Mouse (Mus musculus) kidney, embryonic 14.5 days (tissue): ENCODE results near the gene Btn1a1. TPM values are rescaled to one million over a fixed set of nuclear protein-coding genes. Genes with fewer than 3 reads are reported as not detected.
A peak's percentile ranks its signal among the peaks of the same experiment; 100 is the strongest.

ENCODE experiments used
- ATAC-seq: fragments of 200-750 bp; cut with Nextera tagmentation; 2 replicates; pipeline ENCODE4 v1.8.0; 2017; ENCODE audit warnings: moderate number of reproducible peaks, mild to moderate bottlenecking, moderate TSS enrichment, moderate library complexity; ENCODE audit not compliant: low FRiP score, low TSS enrichment
- H3K27ac ChIP-seq: fragments of 300-500 bp; sonication (generic); 2 replicates; pipeline ENCODE4 v1.5.1; 2014; ENCODE audit warnings: low read depth, mild to moderate bottlenecking, low read length, moderate library complexity, mixed read lengths
- H3K27me3 ChIP-seq: fragments of 300-500 bp; sonication (generic); 2 replicates; pipeline ENCODE4 v1.6.1; 2014; ENCODE audit warnings: mild to moderate bottlenecking, low read length; ENCODE audit not compliant: control insufficient read depth, insufficient read depth
- H3K36me3 ChIP-seq: fragments of 300-500 bp; sonication (generic); 2 replicates; pipeline ENCODE4 v1.6.1; 2014; ENCODE audit warnings: low read length, mixed read lengths; ENCODE audit not compliant: control insufficient read depth, insufficient read depth
- H3K4me1 ChIP-seq: fragments of 300-500 bp; sonication (generic); 2 replicates; pipeline ENCODE4 v1.6.1; 2014; ENCODE audit warnings: low read length, mixed read lengths; ENCODE audit not compliant: control insufficient read depth, insufficient read depth
- H3K4me2 ChIP-seq: fragments of 300-500 bp; sonication (generic); replicated peaks from 2 replicates; pipeline ENCODE4 v1.6.1; 2014; ENCODE audit warnings: low read depth, mild to moderate bottlenecking, low read length
- H3K4me3 ChIP-seq: fragments of 300-500 bp; sonication (generic); 2 replicates; pipeline ENCODE4 v1.5.1; 2014; ENCODE audit warnings: mild to moderate bottlenecking, low read length
- H3K9ac ChIP-seq: fragments of 300-500 bp; sonication (generic); 2 replicates; pipeline ENCODE4 v1.6.1; 2014; ENCODE audit warnings: low read depth, mild to moderate bottlenecking, low read length, moderate library complexity
- H3K9me3 ChIP-seq: fragments of 300-500 bp; sonication (generic); 2 replicates; pipeline ENCODE4 v1.6.1; 2016; ENCODE audit warnings: low read length; ENCODE audit not compliant: control insufficient read depth
- WGBS: fragments of 180-500 bp; shearing (Covaris S2); extraction: QIAGEN DNeasy Blood & Tissue Kit; methylation state at CpG from one replicate; pipeline ENCODE4 v1.1.7; 2014; 5-methylcytosine and 5-hydroxymethylcytosine counted together
- polyA plus RNA-seq: library from polyadenylated mRNA; unstranded; fragments of >200 nt; fragmentation: Nextera tagmentation; extraction: Ambion mirVana; gene quantifications from 2 replicates; pipeline ENCODE4 v1.2.1, GENCODE M21; 2014

Btn1a1 gene
- polyA plus RNA-seq, 1 experiment from 2014 or later, result 0.09 TPM

DNA sequence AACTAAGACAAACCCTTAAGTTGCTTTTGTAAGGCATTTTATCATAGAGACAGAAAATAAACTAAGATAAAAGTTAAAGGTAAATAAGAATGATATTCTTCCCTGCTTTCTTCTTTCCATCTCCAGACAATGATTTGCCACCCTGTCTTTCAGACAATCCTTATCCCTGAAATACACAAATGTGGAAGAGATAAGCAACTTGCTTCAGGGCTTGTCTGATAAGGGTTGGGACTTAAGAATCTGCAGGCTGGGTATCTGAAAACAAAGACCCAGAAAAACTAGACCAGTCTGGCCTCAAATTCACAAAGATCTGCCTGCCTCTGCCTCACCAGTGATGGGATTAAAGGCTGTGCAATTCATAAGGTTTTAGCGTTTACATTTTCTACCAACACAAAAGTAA, 25.6 kb upstream of the Btn1a1 start:
- Histone ChIP-seq H3K4me3 (no peak overlapping the region), H3K9ac (no peak overlapping the region), H3K9me3 (no peaks in the 10 kb centered on the region), H3K27me3 (no peaks in the 10 kb centered on the region), H3K4me2 (no peak overlapping the region), H3K36me3 (no peaks in the 10 kb centered on the region), H3K27ac (no peak overlapping the region), H3K4me1 (no peaks in the 10 kb centered on the region)
- no peak for ATAC-seq
- WGBS, result 24% methylated on average over 1 of the region's 1 CpGs

DNA sequence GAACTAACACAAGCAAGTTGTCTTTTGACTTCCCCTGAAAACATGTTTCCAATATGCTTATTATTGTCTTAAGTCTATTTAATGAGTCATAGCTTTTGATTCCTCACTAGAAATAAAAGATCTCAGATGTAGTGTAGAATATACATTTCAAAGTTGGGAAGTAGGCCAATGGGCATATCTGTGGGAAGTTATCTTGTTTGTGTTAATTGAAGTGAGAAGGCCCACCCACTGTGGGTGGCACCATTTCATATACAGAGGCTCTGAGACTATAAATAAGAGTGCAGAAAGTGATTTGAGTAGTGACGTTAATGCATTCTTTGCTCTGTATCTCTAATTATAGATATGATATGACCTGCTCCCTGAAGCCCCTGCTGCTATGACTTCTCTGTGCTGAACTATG, 25.2 kb upstream of the Btn1a1 start:
- WGBS, result 74% methylated on average over 1 of the region's 1 CpGs
- Histone ChIP-seq H3K27me3 (no peaks in the 10 kb centered on the region), H3K4me3 (no peak overlapping the region), H3K9me3 (no peaks in the 10 kb centered on the region), H3K27ac (no peak overlapping the region), H3K36me3 (no peaks in the 10 kb centered on the region), H3K4me1 (no peaks in the 10 kb centered on the region), H3K4me2 (no peak overlapping the region), H3K9ac (no peak overlapping the region)
- no peak for ATAC-seq

- Histone ChIP-seq H3K27me3 (no peaks in the 10 kb centered on the region), H3K4me3 (peak within 1 kb of the TSS; percentile 37), H3K9ac (no peak within 1 kb of the TSS)
Observed at GRCm38 (mm10) chr13:23488400-23489322, 23.0 kb upstream of the Btn1a1 start, which contains the start of gene Btn2a2. Btn2a2 (minus strand) TSS chr13:23488857.

GRCm38 (mm10) chr13:23485271-23485670, 19.6 kb upstream of the Btn1a1 start:
- ATAC-seq, result no peak
- WGBS, result 39% methylated on average over 5 of the region's 5 CpGs
- no peak overlapping the region for H3K4me3 ChIP-seq

More at GRCm38 (mm10) chr13:23488400-23489322, 23.0 kb upstream of the Btn1a1 start, which contains the start of gene Btn2a2:
- Histone ChIP-seq H3K27ac (no peak within 1 kb of the TSS), H3K9me3 (no peaks in the 10 kb centered on the region), H3K36me3 (no peaks in the 10 kb centered on the region), H3K4me1 (no peaks in the 10 kb centered on the region), H3K4me2 (peak within 1 kb of the TSS; percentile 44)
- WGBS, result 3% methylated on average over 13 of the region's 14 CpGs
- peak; percentile 96 for ATAC-seq

DNA sequence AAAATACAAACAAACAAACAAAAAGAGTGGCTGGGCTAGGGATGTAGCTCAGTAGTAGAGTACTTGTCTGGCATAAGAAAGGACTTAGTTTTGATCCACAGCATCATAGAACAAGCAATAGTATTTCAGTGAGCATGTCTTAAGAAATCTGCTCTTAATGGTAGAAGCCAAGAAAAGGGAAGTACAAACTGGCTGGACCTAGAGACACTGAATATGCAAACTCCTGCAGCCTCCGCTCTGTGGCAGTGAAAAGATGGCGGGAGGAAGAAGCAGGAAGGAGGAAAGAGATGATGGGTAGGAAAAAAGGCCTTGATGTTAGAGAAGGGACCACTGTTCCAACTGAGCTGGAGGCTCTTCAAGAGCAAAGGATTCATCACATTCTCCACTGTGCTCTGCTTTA, 17.5 kb upstream of the Btn1a1 start:
- Histone ChIP-seq H3K4me1 (no peaks in the 10 kb centered on the region), H3K27me3 (no peaks in the 10 kb centered on the region), H3K9ac (no peak overlapping the region), H3K27ac (no peak overlapping the region), H3K4me3 (no peak overlapping the region), H3K36me3 (no peaks in the 10 kb centered on the region), H3K9me3 (no peaks in the 10 kb centered on the region), H3K4me2 (no peak overlapping the region)
- 97% methylated on average over 2 of the region's 2 CpGs for WGBS
- ATAC-seq, result no peak

More at GRCm38 (mm10) chr13:23485271-23485670, 19.6 kb upstream of the Btn1a1 start:
- no peaks in the 10 kb centered on the region for H3K4me1 ChIP-seq
- H3K36me3 ChIP-seq, result no peaks in the 10 kb centered on the region
- no peak overlapping the region for H3K4me2 ChIP-seq
- no peak overlapping the region for H3K27ac ChIP-seq
- no peaks in the 10 kb centered on the region for H3K27me3 ChIP-seq
- H3K9ac ChIP-seq, result no peak overlapping the region
- H3K9me3 ChIP-seq, result no peaks in the 10 kb centered on the region

DNA sequence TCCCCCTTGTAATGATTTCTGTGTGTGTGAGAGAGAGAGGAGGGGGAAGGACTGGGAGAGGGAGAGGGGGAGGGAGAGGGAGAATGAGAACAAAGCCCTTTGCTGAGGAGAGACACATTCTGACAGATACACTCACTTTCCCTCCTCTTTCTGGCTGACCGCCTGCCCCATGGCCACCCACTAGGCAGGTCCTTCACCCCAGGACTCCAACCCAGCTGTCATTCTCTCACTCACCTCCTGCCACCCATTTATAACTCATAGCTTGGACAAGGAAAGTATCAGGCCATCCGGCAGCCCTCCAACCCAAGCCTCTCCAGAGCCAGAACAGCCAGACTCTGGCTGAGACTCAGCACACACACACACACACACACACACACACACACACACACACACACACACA, 10.0 kb upstream of the Btn1a1 start:
- Histone ChIP-seq H3K9me3 (no peaks in the 10 kb centered on the region), H3K4me3 (no peak overlapping the region), H3K4me2 (no peak overlapping the region), H3K27me3 (no peaks in the 10 kb centered on the region), H3K27ac (no peak overlapping the region), H3K36me3 (no peaks in the 10 kb centered on the region), H3K4me1 (no peaks in the 10 kb centered on the region), H3K9ac (no peak overlapping the region)
- no peak for ATAC-seq
- WGBS, result 18% methylated on average over 2 of the region's 2 CpGs

DNA sequence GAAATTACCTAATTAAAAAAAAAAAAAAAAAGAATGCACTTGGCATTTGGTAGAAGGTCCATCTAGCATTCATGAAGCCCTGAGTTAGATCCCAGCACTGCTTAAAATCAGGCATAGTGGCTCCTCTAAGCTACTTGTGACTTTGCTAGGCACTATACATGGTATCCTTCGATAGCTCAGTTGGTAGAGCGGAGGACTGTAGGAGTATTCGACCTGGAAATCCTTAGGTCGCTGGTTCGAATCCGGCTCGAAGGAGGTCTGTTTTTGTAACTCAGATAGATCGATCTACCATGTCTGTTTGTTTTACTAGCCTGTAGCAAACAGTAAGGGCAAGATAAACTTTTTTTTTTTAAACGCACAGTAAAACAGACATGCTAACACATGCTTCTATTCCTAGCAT, 1.2 kb upstream of the Btn1a1 start:
- Histone ChIP-seq H3K4me3 (no peak overlapping the region), H3K9ac (no peak overlapping the region), H3K4me2 (no peak overlapping the region; the same call in 1 of the 2 replicates), H3K4me1 (peaks cover 5% of the 10 kb centered on the region; the same call in 1 of the 2 replicates), H3K27me3 (no peaks in the 10 kb centered on the region), H3K9me3 (no peaks in the 10 kb centered on the region), H3K27ac (no peak overlapping the region), H3K36me3 (no peaks in the 10 kb centered on the region)
- WGBS, result 2% methylated on average over 9 of the region's 9 CpGs
- peak; percentile 65 for ATAC-seq

DNA sequence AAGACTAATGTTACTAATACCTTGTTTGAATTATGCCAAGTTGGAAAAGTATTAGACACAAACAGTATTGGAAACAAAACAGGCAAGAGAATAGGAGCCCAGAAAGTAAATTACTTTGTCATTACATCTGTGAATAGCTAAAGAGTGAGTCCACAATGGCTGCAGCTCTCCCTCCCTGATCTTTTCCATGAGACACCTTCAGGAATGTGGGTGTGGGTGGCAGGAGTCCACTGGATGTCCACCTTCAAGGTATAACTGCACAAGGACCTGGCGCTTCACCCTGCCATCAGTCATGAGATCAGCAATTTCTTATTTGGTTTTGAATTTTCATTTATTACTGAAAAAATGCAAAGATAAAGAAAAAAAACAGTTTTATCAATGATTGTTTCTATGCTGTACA, 605 bp upstream of the Btn1a1 start:
- Histone ChIP-seq H3K9ac (no peak overlapping the region; the same call in 1 of the 2 replicates), H3K4me2 (peak overlapping the region; percentile 88), H3K36me3 (no peaks in the 10 kb centered on the region), H3K4me3 (peak overlapping the region; percentile 59; the same call in 1 of the 2 replicates), H3K4me1 (peaks cover 5% of the 10 kb centered on the region; the same call in 1 of the 2 replicates), H3K27ac (no peak overlapping the region), H3K9me3 (no peaks in the 10 kb centered on the region), H3K27me3 (no peaks in the 10 kb centered on the region)
- ATAC-seq, result no peak
- WGBS, result 52% methylated on average over 1 of the region's 1 CpGs

DNA sequence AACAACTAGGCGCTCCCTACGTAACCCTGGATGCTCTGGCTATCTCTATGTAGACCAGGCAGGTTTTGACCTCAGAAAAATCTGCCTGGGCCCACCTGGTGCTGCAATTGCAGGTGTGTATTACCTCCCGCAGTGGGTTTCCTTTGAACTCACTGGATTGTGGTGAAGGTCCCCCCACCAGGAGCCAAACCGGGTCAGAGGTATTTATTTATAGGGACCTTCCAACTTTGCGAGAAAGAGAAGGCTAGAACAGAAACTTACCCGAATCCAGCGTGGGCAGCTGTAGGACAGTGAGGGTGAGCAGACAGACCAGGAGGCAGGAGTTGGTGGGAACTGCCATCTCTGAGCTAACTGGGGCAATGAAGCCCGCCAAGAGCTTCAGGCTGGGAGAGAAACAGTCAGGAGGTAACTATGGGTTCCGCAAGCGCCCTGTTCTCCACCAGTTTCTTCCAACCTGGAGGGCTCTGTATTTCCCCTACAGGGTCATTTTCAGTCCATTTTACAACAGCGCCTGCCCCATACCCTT, 797 bp downstream of the Btn1a1 start:
- Histone ChIP-seq H3K27ac (no peak overlapping the region), H3K9me3 (no peaks in the 10 kb centered on the region), H3K4me2 (peak overlapping the region; percentile 88), H3K4me3 (peak overlapping the region; percentile 59), H3K4me1 (peaks cover 5% of the 10 kb centered on the region; the same call in 1 of the 2 replicates), H3K9ac (peak overlapping the region; percentile 47; the same call in 1 of the 2 replicates), H3K36me3 (no peaks in the 10 kb centered on the region), H3K27me3 (no peaks in the 10 kb centered on the region)
- no peak for ATAC-seq
- 2% methylated on average over 11 of the region's 11 CpGs for WGBS
